Mouse (Mus musculus) layer of hippocampus, adult 2 months (tissue): ENCODE data around the gene Prtg. TPM values are rescaled to one million over a fixed set of nuclear protein-coding genes. Genes with fewer than 3 reads are reported as not detected.

Experiments
- DNase-seq, 2 experiments: peaks; one replicate each; pipeline ENCODE4 v3.0.0; 2022; ENCODE audit warnings: low spot score in 2 of 2
- H3K27ac ChIP-seq: fragments of 200-600 bp; 2 replicates; pipeline ENCODE4 v1.8.1; 2022
- H3K4me3 ChIP-seq: fragments of 200-600 bp; 2 replicates; pipeline ENCODE4 v1.8.1; 2022; ENCODE audit warnings: mild to moderate bottlenecking
- CTCF ChIP-seq: fragments of 200-600 bp; conservative IDR thresholded peaks from 2 replicates; pipeline ENCODE4 v1.8.1; 2022; ENCODE audit warnings: antibody characterized with exemption, mild to moderate bottlenecking, moderate library complexity
- total RNA-seq, 2 experiments: library from RNA; stranded (reverse); gene quantifications; 2 replicates each; pipeline ENCODE4 v1.2.3; 2021

The Prtg gene
- total RNA-seq, 2 experiments from 2014 or later: 3.2 to 3.3 TPM

- no peak for TF ChIP-seq CTCF
- Histone ChIP-seq H3K27ac (no peak overlapping the region), H3K4me3 (no peak overlapping the region)
- DNase-seq: peak in 1 of 2 experiments; percentile 6
Observed at GRCm38 (mm10) chr9:72902057-72902456, 95.4 kb downstream of the Prtg start.

- no peak overlapping the region for H3K4me3 ChIP-seq
- H3K27ac ChIP-seq: no peak overlapping the region
- TF ChIP-seq CTCF: no peak
- no peak for DNase-seq
Observed at GRCm38 (mm10) chr9:72902611-72903010, 95.9 kb downstream of the Prtg start.

GRCm38 (mm10) chr9:72906693-72907103 is 100.0 kb downstream of the Prtg start:
- peak in 1 of 2 experiments; percentile 20 for DNase-seq
- Histone ChIP-seq H3K27ac (peak overlapping the region; percentile 73), H3K4me3 (no peak overlapping the region)
- no peak for TF ChIP-seq CTCF

GRCm38 (mm10) chr9:72911381-72911780 is 104.7 kb downstream of the Prtg start:
- DNase-seq: no peak
- peak; percentile 38 for TF ChIP-seq CTCF
- H3K4me3 ChIP-seq: no peak overlapping the region

GRCm38 (mm10) chr9:72913551-72913950 is 106.9 kb downstream of the Prtg start:
- H3K27ac ChIP-seq: no peak overlapping the region
- no peak for TF ChIP-seq CTCF
- DNase-seq: peak in 1 of 2 experiments; percentile 9
- no peak overlapping the region for H3K4me3 ChIP-seq

More at GRCm38 (mm10) chr9:72911381-72911780, 104.7 kb downstream of the Prtg start:
- H3K27ac ChIP-seq: no peak overlapping the region

GRCm38 (mm10) chr9:72915728-72916127 is 109.1 kb downstream of the Prtg start:
- Histone ChIP-seq H3K4me3 (no peak overlapping the region), H3K27ac (no peak overlapping the region)
- TF ChIP-seq CTCF: no peak; the same call in 1 of the 2 replicates
- no peak for DNase-seq

- no peak overlapping the region for H3K4me3 ChIP-seq
- no peak for DNase-seq
- no peak overlapping the region for H3K27ac ChIP-seq
- no peak for TF ChIP-seq CTCF
Observed at GRCm38 (mm10) chr9:72923068-72923467, 116.4 kb downstream of the Prtg start.

GRCm38 (mm10) chr9:72925021-72925934 is 118.6 kb downstream of the Prtg start, which contains the start of gene Pygo1:
Gene Pygo1, plus strand, starts transcription at chr9:72925645.
- no peak for TF ChIP-seq CTCF
- Histone ChIP-seq H3K4me3 (peak within 1 kb of the TSS; percentile 83), H3K27ac (peak within 1 kb of the TSS; percentile 94)
- DNase-seq: peak in 1 of 2 experiments; percentile 43

GRCm38 (mm10) chr9:72925935-72926258 is 119.2 kb downstream of the Prtg start:
- no peak for TF ChIP-seq CTCF

GRCm38 (mm10) chr9:72931166-72931790 is 124.6 kb downstream of the Prtg start:
- peak; percentile 74 to 88 for DNase-seq
- no peak overlapping the region for H3K4me3 ChIP-seq
- H3K27ac ChIP-seq: peak overlapping the region; percentile 87
- no peak for TF ChIP-seq CTCF

More at GRCm38 (mm10) chr9:72925935-72926258, 119.2 kb downstream of the Prtg start:
- no peak for DNase-seq
- peak overlapping the region; percentile 94 for H3K27ac ChIP-seq
- H3K4me3 ChIP-seq: peak overlapping the region; percentile 83

- Histone ChIP-seq H3K27ac (no peak overlapping the region), H3K4me3 (no peak overlapping the region)
- DNase-seq: no peak
- TF ChIP-seq CTCF: peak; percentile 55
Observed at GRCm38 (mm10) chr9:72935309-72935708, 128.6 kb downstream of the Prtg start.

- Histone ChIP-seq H3K27ac (peak overlapping the region; percentile 55; the same call in 1 of the 2 replicates), H3K4me3 (no peak overlapping the region)
- no peak for TF ChIP-seq CTCF
- no peak for DNase-seq
Observed at GRCm38 (mm10) chr9:72936301-72936700, 129.6 kb downstream of the Prtg start.

GRCm38 (mm10) chr9:72943424-72943823 is 136.8 kb downstream of the Prtg start:
- no peak overlapping the region for H3K27ac ChIP-seq
- H3K4me3 ChIP-seq: no peak overlapping the region
- TF ChIP-seq CTCF: peak; percentile 68
- no peak for DNase-seq
